ENCODE assay signal across 8 mouse cellular contexts in genomic region chr10:128081807-128082476, GRCm38 (mm10). TPM values are rescaled to one million over a fixed set of nuclear protein-coding genes. Genes with fewer than 3 reads are reported as not detected.
DNase-seq lines count a peak whose midpoint lies in the region; ATAC-seq and TF ChIP-seq lines count a peak whose summit lies in the region.

No protein-coding gene starts in this region.

- no peak for TF ChIP-seq POLR2A in thymus, adult 2 months (IDR thresholded peaks at IDR 0.05; ENCODE audit: control insufficient read depth, extremely low read depth, insufficient read depth, low read length, poor library complexity)

- H3K9me3 ChIP-seq in midbrain, embryonic 11.5 days (ENCODE audit: control insufficient read depth, low read length) = no peaks in the 10 kb centered on the region

- 74% methylated on average over 6 of the region's 6 CpGs for WGBS in midbrain, embryonic 11.5 days
- WGBS in thymus, adult 2 months = 40% methylated on average over 6 of the region's 6 CpGs

- peaks cover 12% of the 10 kb centered on the region for H3K4me1 ChIP-seq in midbrain, embryonic 11.5 days (ENCODE audit: control insufficient read depth, insufficient read depth, low read length)
- peaks cover 5% of the 10 kb centered on the region; the same call in 1 of the 2 replicates for H3K4me1 ChIP-seq in thymus, adult 2 months (replicated peaks; ENCODE audit: control insufficient read depth, insufficient read depth, low read length)

- H3K27ac ChIP-seq in midbrain, embryonic 11.5 days (ENCODE audit: low read depth, low read length) = no peak overlapping the region
- no peak overlapping the region for H3K27ac ChIP-seq in thymus, adult 2 months (ENCODE audit: control insufficient read depth, insufficient read depth, low read length)

- peak overlapping the region; percentile 64 for H3K4me2 ChIP-seq in midbrain, embryonic 11.5 days

- H3K27me3 ChIP-seq in midbrain, embryonic 11.5 days (ENCODE audit: control insufficient read depth, insufficient read depth, low read length) = no peaks in the 10 kb centered on the region
- no peaks in the 10 kb centered on the region for H3K27me3 ChIP-seq in thymus, adult 2 months (ENCODE audit: control insufficient read depth, insufficient read depth, low read length)

- ATAC-seq in midbrain, embryonic 11.5 days (ENCODE audit: low FRiP score) = no peak

- peaks cover 17% of the 10 kb centered on the region for H3K36me3 ChIP-seq in midbrain, embryonic 11.5 days (ENCODE audit: control insufficient read depth, insufficient read depth, low read length)
- peaks cover 28% of the 10 kb centered on the region for H3K36me3 ChIP-seq in thymus, adult 2 months (ENCODE audit: control insufficient read depth, insufficient read depth, low read length)

- H3K9ac ChIP-seq in midbrain, embryonic 11.5 days (ENCODE audit: low read length) = peak overlapping the region; percentile 73

- peak overlapping the region; percentile 99 for H3K4me3 ChIP-seq in midbrain, embryonic 11.5 days (ENCODE audit: low read depth, low read length)
- no peak overlapping the region for H3K4me3 ChIP-seq in thymus, adult 2 months (ENCODE audit: control insufficient read depth, insufficient read depth, low read length)

- TF ChIP-seq CTCF in thymus, adult 2 months (IDR thresholded peaks at IDR 0.05; ENCODE audit: borderline replicate concordance, control insufficient read depth, extremely low read depth, insufficient read depth, low read length, poor library complexity) = no peak

- DNase-seq in heart, adult 11 months = peak; percentile 84
- DNase-seq in heart, adult 18-20 months = no peak
- DNase-seq in brain, adult 2 months (ENCODE audit: low read depth, low spot score) = peak; percentile 53
- DNase-seq in heart, postnatal 4 days = peak; percentile 30
- no peak for DNase-seq in midbrain, embryonic 11.5 days (ENCODE audit: low spot score, missing footprints)
- DNase-seq in right cerebral cortex, postnatal 25 days = no peak
- DNase-seq in thymus, adult 2 months = no peak
- DNase-seq in spleen, postnatal 4 days (ENCODE audit: low spot score in 2 of 2) = no peak

RNA-seq across cellular contexts. Expression of gene Atp5b, which starts 1.1 kb away (rescaled TPM):
- 1,000 to 10,000 TPM; 8,639 to 9,190 TPM for total RNA-seq in heart, adult 18-20 months (2021)
- 1,000 to 10,000 TPM; 6,416 to 6,613 TPM for total RNA-seq in heart, postnatal 4 days (2021)
- 2,316 and 2,383 TPM in 2 replicates for polyA plus RNA-seq in midbrain, embryonic 11.5 days (2014; fragmentation: Nextera tagmentation; extraction: Ambion mirVana)
- polyA plus RNA-seq in thymus, adult 2 months (2012; rRNA removed) = 3,947 and 4,074 TPM in 2 replicates

RNA-seq across cellular contexts. Expression of gene Baz2a, which starts 9.4 kb away (rescaled TPM):
- total RNA-seq in heart, adult 18-20 months (2021) = 10 to 100 TPM; 19.0 to 20.3 TPM
- 10 to 100 TPM; 28.0 to 30.0 TPM for total RNA-seq in heart, postnatal 4 days (2021)
- 20.2 and 21.0 TPM in 2 replicates for polyA plus RNA-seq in midbrain, embryonic 11.5 days (2014; fragmentation: Nextera tagmentation; extraction: Ambion mirVana)
- polyA plus RNA-seq in thymus, adult 2 months (2012; rRNA removed) = 126 and 131 TPM in 2 replicates

RNA-seq across cellular contexts. Expression of gene Ptges3, which starts 23.2 kb away (rescaled TPM):
- total RNA-seq in heart, adult 18-20 months (2021) = 100 to 1,000 TPM; 104 to 110 TPM
- total RNA-seq in heart, postnatal 4 days (2021) = 100 to 1,000 TPM; 125 to 132 TPM
- 686 and 692 TPM in 2 replicates for polyA plus RNA-seq in midbrain, embryonic 11.5 days (2014; fragmentation: Nextera tagmentation; extraction: Ambion mirVana)
- 55.7 and 99.1 TPM in 2 replicates for polyA plus RNA-seq in thymus, adult 2 months (2012; rRNA removed)

RNA-seq across cellular contexts. Expression of gene Naca, which starts 46.6 kb away (rescaled TPM):
- 100 to 1,000 TPM; 462 to 532 TPM for total RNA-seq in heart, adult 18-20 months (2021)
- 100 to 1,000 TPM; 738 to 766 TPM for total RNA-seq in heart, postnatal 4 days (2021)
- 915 and 936 TPM in 2 replicates for polyA plus RNA-seq in midbrain, embryonic 11.5 days (2014; fragmentation: Nextera tagmentation; extraction: Ambion mirVana)
- 204 and 209 TPM in 2 replicates for polyA plus RNA-seq in thymus, adult 2 months (2012; rRNA removed)

Comparison
In these comparisons a context has a peak if more than half of its experiments do, and no peak if none do; other contexts are left out.
1. DNase-seq: peak in heart, adult 11 months (single experiment), brain, adult 2 months (single experiment) and heart, postnatal 4 days (single experiment); none in heart, adult 18-20 months (0 of 2), midbrain, embryonic 11.5 days (single experiment), right cerebral cortex, postnatal 25 days (single experiment), thymus, adult 2 months (single experiment) and spleen, postnatal 4 days (0 of 2).